Mouse (Mus musculus): ENCODE data around the gene Pif1. TPM values are rescaled to one million over a fixed set of nuclear protein-coding genes. Genes with fewer than 3 reads are reported as not detected.
A peak's percentile ranks its signal among the peaks of the same experiment; 100 is the strongest.

Pif1 gene
- 3.9 and 6.9 TPM in 2 replicates for polyA plus RNA-seq (2012; ENCODE audit: insufficient read depth, low replicate concordance)

- H3K36me3 ChIP-seq (replicated peaks; ENCODE audit: low read length), result peaks cover 28% of the 10 kb centered on the region
- H3K9me3 ChIP-seq, result no peaks in the 10 kb centered on the region
- no peaks in the 10 kb centered on the region for H3K27me3 ChIP-seq (replicated peaks)
- TF ChIP-seq GATA1 (IDR thresholded peaks at IDR 0.05; ENCODE audit: borderline replicate concordance, low read length), result no peak
- TF ChIP-seq FLI1 (IDR thresholded peaks at IDR 0.05; ENCODE audit: low read length), result no peak
- H3K4me3 ChIP-seq (replicated peaks), result peak within 1 kb of the TSS; percentile 95
- H3K4me1 ChIP-seq, result peaks cover 53% of the 10 kb centered on the region
These were observed at the start of gene Pif1 for GRCm38 (mm10) chr9:65586406-65587269. Gene Pif1 (plus strand): TSS chr9:65587160.

GRCm38 (mm10) chr9:65537901-65538630, 48.9 kb upstream of the Pif1 start:
- Histone ChIP-seq H3K27me3 (replicated peaks) (no peaks in the 10 kb centered on the region), H3K4me1 (peaks cover 100% of the 10 kb centered on the region), H3K4me3 (replicated peaks) (peak overlapping the region; percentile 24), H3K36me3 (replicated peaks; ENCODE audit: low read length) (peaks cover 41% of the 10 kb centered on the region), H3K9me3 (no peaks in the 10 kb centered on the region)
- TF ChIP-seq FLI1 (IDR thresholded peaks at IDR 0.05; ENCODE audit: low read length), result no peak
- no peak for TF ChIP-seq GATA1 (IDR thresholded peaks at IDR 0.05; ENCODE audit: borderline replicate concordance, low read length)

- Histone ChIP-seq H3K27me3 (replicated peaks) (no peaks in the 10 kb centered on the region), H3K4me1 (peaks cover 98% of the 10 kb centered on the region)
- TF ChIP-seq FLI1 (IDR thresholded peaks at IDR 0.05; ENCODE audit: low read length), result no peak
- TF ChIP-seq GATA1 (IDR thresholded peaks at IDR 0.05; ENCODE audit: borderline replicate concordance, low read length), result no peak
These were observed 47.3 kb upstream of the Pif1 start for GRCm38 (mm10) chr9:65539697-65540096.

GRCm38 (mm10) chr9:65541126-65542068, 45.6 kb upstream of the Pif1 start:
- Histone ChIP-seq H3K36me3 (replicated peaks; ENCODE audit: low read length) (peaks cover 39% of the 10 kb centered on the region), H3K4me1 (peaks cover 98% of the 10 kb centered on the region), H3K4me3 (replicated peaks) (peak overlapping the region; percentile 87), H3K27me3 (replicated peaks) (no peaks in the 10 kb centered on the region), H3K9me3 (no peaks in the 10 kb centered on the region)
- no peak for TF ChIP-seq FLI1 (IDR thresholded peaks at IDR 0.05; ENCODE audit: low read length)
- no peak for TF ChIP-seq GATA1 (IDR thresholded peaks at IDR 0.05; ENCODE audit: borderline replicate concordance, low read length)

More at GRCm38 (mm10) chr9:65539697-65540096, 47.3 kb upstream of the Pif1 start:
- Histone ChIP-seq H3K4me3 (replicated peaks) (no peak overlapping the region), H3K36me3 (replicated peaks; ENCODE audit: low read length) (peaks cover 39% of the 10 kb centered on the region), H3K9me3 (no peaks in the 10 kb centered on the region)

GRCm38 (mm10) chr9:65542111-65542524, 44.8 kb upstream of the Pif1 start:
- H3K4me1 ChIP-seq, result peaks cover 98% of the 10 kb centered on the region
- no peaks in the 10 kb centered on the region for H3K27me3 ChIP-seq (replicated peaks)
- peaks cover 31% of the 10 kb centered on the region for H3K36me3 ChIP-seq (replicated peaks; ENCODE audit: low read length)
- peak overlapping the region; percentile 87 for H3K4me3 ChIP-seq (replicated peaks)
- TF ChIP-seq GATA1 (IDR thresholded peaks at IDR 0.05; ENCODE audit: borderline replicate concordance, low read length) (0 out of 3 replicates have a peak, but pooled peaks have one; percentile 46), FLI1 (IDR thresholded peaks at IDR 0.05; ENCODE audit: low read length) (no peak)
- no peaks in the 10 kb centered on the region for H3K9me3 ChIP-seq

- Histone ChIP-seq H3K4me3 (replicated peaks) (peak overlapping the region; percentile 71), H3K9me3 (no peaks in the 10 kb centered on the region), H3K4me1 (peaks cover 98% of the 10 kb centered on the region), H3K36me3 (replicated peaks; ENCODE audit: low read length) (peaks cover 44% of the 10 kb centered on the region), H3K27me3 (replicated peaks) (no peaks in the 10 kb centered on the region)
- TF ChIP-seq GATA1 (IDR thresholded peaks at IDR 0.05; ENCODE audit: borderline replicate concordance, low read length) (no peak), FLI1 (IDR thresholded peaks at IDR 0.05; ENCODE audit: low read length) (no peak)
These were observed 41.1 kb upstream of the Pif1 start for GRCm38 (mm10) chr9:65545635-65546412.

- TF ChIP-seq FLI1 (IDR thresholded peaks at IDR 0.05; ENCODE audit: low read length) (no peak), GATA1 (IDR thresholded peaks at IDR 0.05; ENCODE audit: borderline replicate concordance, low read length) (no peak)
- peaks cover 49% of the 10 kb centered on the region for H3K36me3 ChIP-seq (replicated peaks; ENCODE audit: low read length)
- peaks cover 98% of the 10 kb centered on the region for H3K4me1 ChIP-seq
- no peaks in the 10 kb centered on the region for H3K9me3 ChIP-seq
- no peaks in the 10 kb centered on the region for H3K27me3 ChIP-seq (replicated peaks)
- H3K4me3 ChIP-seq (replicated peaks), result peak overlapping the region; percentile 71
These were observed 40.6 kb upstream of the Pif1 start for GRCm38 (mm10) chr9:65546413-65546695.

GRCm38 (mm10) chr9:65547111-65547510, 39.8 kb upstream of the Pif1 start:
- Histone ChIP-seq H3K4me3 (replicated peaks) (no peak overlapping the region), H3K36me3 (replicated peaks; ENCODE audit: low read length) (peaks cover 57% of the 10 kb centered on the region), H3K27me3 (replicated peaks) (no peaks in the 10 kb centered on the region), H3K4me1 (peaks cover 98% of the 10 kb centered on the region), H3K9me3 (no peaks in the 10 kb centered on the region)
- no peak for TF ChIP-seq FLI1 (IDR thresholded peaks at IDR 0.05; ENCODE audit: low read length)
- no peak for TF ChIP-seq GATA1 (IDR thresholded peaks at IDR 0.05; ENCODE audit: borderline replicate concordance, low read length)

Measured in megakaryocyte, embryonic 14.5 days (primary cell).